Mouse (Mus musculus) C2C12 (cell line): ENCODE measurements at regions not wholly inside any gene's neighbourhood (a gene's known extent, or its start where the extent isn't known, plus 50 kb on each side); places are given as distances from the start of the nearest gene placed in this dataset.

Experiments
- CEBPB ChIP-seq: IDR thresholded peaks from one replicate; pipeline ENCODE4 v1.6.1; 2011; ENCODE audit warnings: low read depth, mild to moderate bottlenecking, control low read depth, moderate library complexity
- CTCF ChIP-seq: IDR thresholded peaks from one replicate; pipeline ENCODE4 v1.5.1; 2011; ENCODE audit not compliant: control insufficient read depth, insufficient read depth, insufficient read length
- MAX ChIP-seq: IDR thresholded peaks from one replicate; pipeline ENCODE4 v1.6.1; 2011; ENCODE audit warnings: mild to moderate bottlenecking, control low read depth
- MYOD1 ChIP-seq: IDR thresholded peaks from one replicate; pipeline ENCODE4 v1.6.1; 2011; ENCODE audit warnings: low read depth; ENCODE audit not compliant: control insufficient read depth, insufficient read length
- MYOG ChIP-seq: IDR thresholded peaks from one replicate; pipeline ENCODE4 v1.6.1; 2011; ENCODE audit not compliant: control insufficient read depth, insufficient read length; ENCODE audit errors: extremely low read depth
- USF1 ChIP-seq: IDR thresholded peaks from one replicate; pipeline ENCODE4 v1.6.1; 2011; ENCODE audit warnings: low read depth, mild to moderate bottlenecking, control low read depth, moderate library complexity

DNA sequence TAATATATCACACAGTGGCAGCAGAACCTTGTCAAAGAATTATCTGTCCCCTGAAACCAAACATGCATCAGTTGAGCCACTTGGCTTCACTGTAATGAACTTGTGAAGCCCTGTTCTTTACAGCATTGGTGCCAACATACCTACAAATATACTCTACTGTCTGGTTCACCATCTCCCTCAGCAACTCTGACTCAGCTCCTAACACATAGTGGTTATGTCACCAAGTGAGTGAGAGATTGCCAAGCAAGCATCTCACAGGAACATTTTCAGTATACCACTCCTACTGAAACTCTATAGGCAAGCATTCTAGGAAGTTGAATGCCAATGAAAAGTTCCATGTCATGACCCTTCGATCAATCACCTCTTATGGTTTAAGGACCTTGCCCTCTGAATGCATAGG lies 321.2 kb upstream of the Pabpc6 start:
- TF ChIP-seq CTCF (no peak), USF1 (no peak), MYOD1 (no peak), MAX (no peak), CEBPB (no peak), MYOG (no peak)
